Mouse (Mus musculus) limb, embryonic 10.5 days (tissue): ENCODE results near the gene Cbfb. TPM values are rescaled to one million over a fixed set of nuclear protein-coding genes. Genes with fewer than 3 reads are reported as not detected.

ENCODE experiments used
- DNase-seq: peaks from one replicate; pipeline ENCODE4 v3.0.0-alpha.2; 2017; ENCODE audit warnings: low spot score
- H3K27ac ChIP-seq: fragments of 300-500 bp; sonication (generic); 2 replicates; pipeline ENCODE4 v1.5.1; 2016; ENCODE audit warnings: mild to moderate bottlenecking
- H3K27me3 ChIP-seq: fragments of 300-500 bp; sonication (generic); 2 replicates; pipeline ENCODE4 v1.6.1; 2016; ENCODE audit warnings: low read depth, mild to moderate bottlenecking; ENCODE audit not compliant: poor library complexity, severe bottlenecking
- H3K36me3 ChIP-seq: fragments of 300-500 bp; sonication (generic); 2 replicates; pipeline ENCODE4 v1.6.1; 2016; ENCODE audit warnings: mild to moderate bottlenecking, moderate library complexity
- H3K4me1 ChIP-seq: fragments of 300-500 bp; sonication (generic); 2 replicates; pipeline ENCODE4 v1.6.1; 2016
- H3K4me3 ChIP-seq: fragments of 300-500 bp; sonication (generic); 2 replicates; pipeline ENCODE4 v1.5.1; 2016; ENCODE audit warnings: mild to moderate bottlenecking, moderate library complexity
- H3K9me3 ChIP-seq: fragments of 300-500 bp; sonication (generic); replicated peaks from 2 replicates; pipeline ENCODE4 v1.6.1; 2016; ENCODE audit warnings: mild to moderate bottlenecking
- WGBS: fragments of 180-500 bp; shearing (Covaris S2); methylation state at CpG from one replicate; pipeline ENCODE4 v1.1.7; 2016; 5-methylcytosine and 5-hydroxymethylcytosine counted together
- polyA plus RNA-seq: library from polyadenylated mRNA; unstranded; fragments of >200 nt; fragmentation: Nextera tagmentation; extraction: Ambion mirVana; gene quantifications from 2 replicates; pipeline ENCODE4 v1.2.1, GENCODE M21; 2016

Cbfb gene
- polyA plus RNA-seq, 1 experiment from 2014 or later: 84.6 TPM

GRCm38 (mm10) chr8:105258911-105259720, 88.6 kb downstream of the Cbfb start:
- peak overlapping the region; percentile 50 for H3K4me3 ChIP-seq
- H3K36me3 ChIP-seq: no peaks in the 10 kb centered on the region
- peaks cover 93% of the 10 kb centered on the region for H3K27me3 ChIP-seq
- WGBS: 2% methylated on average over 55 of the region's 55 CpGs
- peak; percentile 67 for DNase-seq
- no peaks in the 10 kb centered on the region for H3K9me3 ChIP-seq
- H3K27ac ChIP-seq: 0 out of 2 replicates have a peak overlapping the region, but pooled peaks have one; percentile 2
- H3K4me1 ChIP-seq: peaks cover 37% of the 10 kb centered on the region

- Histone ChIP-seq H3K4me1 (peaks cover 37% of the 10 kb centered on the region), H3K27ac (no peak overlapping the region), H3K27me3 (peaks cover 100% of the 10 kb centered on the region), H3K4me3 (peak overlapping the region; percentile 50), H3K36me3 (no peaks in the 10 kb centered on the region), H3K9me3 (no peaks in the 10 kb centered on the region)
- WGBS: 4% methylated on average over 30 of the region's 30 CpGs
- peak; percentile 93 for DNase-seq
Measured at GRCm38 (mm10) chr8:105259721-105260320, 89.3 kb downstream of the Cbfb start.

- Histone ChIP-seq H3K9me3 (no peaks in the 10 kb centered on the region), H3K27me3 (peaks cover 100% of the 10 kb centered on the region), H3K4me3 (no peak overlapping the region), H3K4me1 (peaks cover 34% of the 10 kb centered on the region), H3K27ac (no peak overlapping the region), H3K36me3 (no peaks in the 10 kb centered on the region)
- WGBS: 67% methylated on average over 7 of the region's 7 CpGs
- no peak for DNase-seq
Measured at GRCm38 (mm10) chr8:105260371-105261099, 90.1 kb downstream of the Cbfb start.

GRCm38 (mm10) chr8:105261326-105261980, 91.0 kb downstream of the Cbfb start:
- Histone ChIP-seq H3K36me3 (no peaks in the 10 kb centered on the region), H3K4me3 (no peak overlapping the region), H3K27ac (no peak overlapping the region), H3K4me1 (peaks cover 32% of the 10 kb centered on the region), H3K9me3 (0 out of 2 replicates have a peak, but pooled peaks cover 2% of the 10 kb centered on the region), H3K27me3 (peaks cover 100% of the 10 kb centered on the region)
- no peak for DNase-seq
- WGBS: 80% methylated on average over 12 of the region's 12 CpGs

- no peak for DNase-seq
- Histone ChIP-seq H3K27me3 (peaks cover 100% of the 10 kb centered on the region), H3K4me3 (peak overlapping the region; percentile 71), H3K27ac (no peak overlapping the region), H3K4me1 (peaks cover 49% of the 10 kb centered on the region), H3K9me3 (0 out of 2 replicates have a peak, but pooled peaks cover 2% of the 10 kb centered on the region), H3K36me3 (no peaks in the 10 kb centered on the region)
- 42% methylated on average over 16 of the region's 16 CpGs for WGBS
Measured at GRCm38 (mm10) chr8:105263244-105263912, 92.9 kb downstream of the Cbfb start.

- under 1% methylated on average over 54 of the region's 54 CpGs for WGBS
- H3K27me3 ChIP-seq: peaks cover 100% of the 10 kb centered on the region
- H3K4me1 ChIP-seq: peaks cover 49% of the 10 kb centered on the region
- peak within 1 kb of the TSS; percentile 71 for H3K4me3 ChIP-seq
- H3K27ac ChIP-seq: peak within 1 kb of the TSS; percentile 59; the same call in 1 of the 2 replicates
- H3K9me3 ChIP-seq: 0 out of 2 replicates have a peak, but pooled peaks cover 2% of the 10 kb centered on the region
- DNase-seq: peak; percentile 81
- H3K36me3 ChIP-seq: no peaks in the 10 kb centered on the region
Measured at GRCm38 (mm10) chr8:105264024-105264982, 93.8 kb downstream of the Cbfb start, which contains the start of the genes Tradd and Fbxl8. Gene Tradd (minus strand): TSS chr8:105264609. Gene Fbxl8 (plus strand): TSS chr8:105264648.

GRCm38 (mm10) chr8:105265128-105265527, 94.7 kb downstream of the Cbfb start:
- Histone ChIP-seq H3K4me3 (peak overlapping the region; percentile 71), H3K4me1 (peaks cover 50% of the 10 kb centered on the region), H3K36me3 (no peaks in the 10 kb centered on the region), H3K9me3 (0 out of 2 replicates have a peak, but pooled peaks cover 2% of the 10 kb centered on the region), H3K27ac (no peak overlapping the region), H3K27me3 (peaks cover 100% of the 10 kb centered on the region)
- 17% methylated on average over 10 of the region's 10 CpGs for WGBS
- DNase-seq: no peak

GRCm38 (mm10) chr8:105266775-105267174, 96.3 kb downstream of the Cbfb start:
- H3K4me3 ChIP-seq: peak overlapping the region; percentile 6; the same call in 1 of the 2 replicates
- no peak overlapping the region for H3K27ac ChIP-seq
- 0 out of 2 replicates have a peak, but pooled peaks cover 2% of the 10 kb centered on the region for H3K9me3 ChIP-seq
- 7% methylated on average over 13 of the region's 13 CpGs for WGBS
- H3K36me3 ChIP-seq: no peaks in the 10 kb centered on the region
- H3K27me3 ChIP-seq: peaks cover 100% of the 10 kb centered on the region
- H3K4me1 ChIP-seq: peaks cover 58% of the 10 kb centered on the region
- no peak for DNase-seq

Other genes with a start within 250 kb of the Cbfb start
- gene Ces2e, start 244.4 kb upstream of the Cbfb start, polyA plus RNA-seq: not detected in 2 replicates
- gene Ces2f, start 223.3 kb upstream of the Cbfb start, polyA plus RNA-seq: 0.09 TPM in 1 of 2 replicates, not detected in the other
- not detected in 2 replicates for gene Ces2g, start 209.0 kb upstream of the Cbfb start, polyA plus RNA-seq
- gene Ces2h, start 169.8 kb upstream of the Cbfb start, polyA plus RNA-seq: not detected in 2 replicates
- gene Ces3a, start 122.1 kb upstream of the Cbfb start, polyA plus RNA-seq: not detected in 2 replicates
- gene Ces3b, start 86.9 kb upstream of the Cbfb start, polyA plus RNA-seq: not detected in 2 replicates
- not detected in 2 replicates for gene Ces4a, start 38.9 kb upstream of the Cbfb start, polyA plus RNA-seq
- gene D230025D16Rik, start 54.5 kb downstream of the Cbfb start, polyA plus RNA-seq: 25.4 and 26.6 TPM in 2 replicates
- 1.4 and 1.7 TPM in 2 replicates for gene B3gnt9, start 84.5 kb downstream of the Cbfb start, polyA plus RNA-seq
- gene Tradd, start 93.9 kb downstream of the Cbfb start, polyA plus RNA-seq: 11.4 and 12.1 TPM in 2 replicates
- gene Fbxl8, start 94.0 kb downstream of the Cbfb start, polyA plus RNA-seq: 0.81 and 1.1 TPM in 2 replicates
- 0.10 TPM in 1 of 2 replicates, not detected in the other for gene Hsf4, start 99.1 kb downstream of the Cbfb start, polyA plus RNA-seq
- gene Nol3, start 105.5 kb downstream of the Cbfb start, polyA plus RNA-seq: 0.40 and 0.45 TPM in 2 replicates
- gene 4931428F04Rik, start 119.2 kb downstream of the Cbfb start, polyA plus RNA-seq: 13.9 and 19.2 TPM in 2 replicates
- gene Exoc3l, start 125.4 kb downstream of the Cbfb start, polyA plus RNA-seq: 11.5 and 15.1 TPM in 2 replicates
- gene E2f4, start 127.0 kb downstream of the Cbfb start, polyA plus RNA-seq: 144 and 160 TPM in 2 replicates
- 1.9 and 2.7 TPM in 2 replicates for gene Elmo3, start 134.9 kb downstream of the Cbfb start, polyA plus RNA-seq
- gene Lrrc29, start 155.6 kb downstream of the Cbfb start, polyA plus RNA-seq: 1.4 TPM in 2 replicates
- gene Tmem208, start 155.7 kb downstream of the Cbfb start, polyA plus RNA-seq: 102 and 105 TPM in 2 replicates
- 2.2 TPM in 2 replicates for gene Fhod1, start 177.3 kb downstream of the Cbfb start, polyA plus RNA-seq
- gene Slc9a5, start 178.2 kb downstream of the Cbfb start, polyA plus RNA-seq: 4.5 and 6.3 TPM in 2 replicates
- 0.28 and 0.74 TPM in 2 replicates for gene Plekhg4, start 202.6 kb downstream of the Cbfb start, polyA plus RNA-seq
- not detected in 2 replicates for gene Kctd19, start 242.8 kb downstream of the Cbfb start, polyA plus RNA-seq
- gene Lrrc36, start 242.9 kb downstream of the Cbfb start, polyA plus RNA-seq: not detected in 2 replicates